Mouse (Mus musculus) bone marrow, adult 2 months (tissue): ENCODE measurements around the gene A730049H05Rik. TPM values are rescaled to one million over a fixed set of nuclear protein-coding genes. Genes with fewer than 3 reads are reported as not detected.

ENCODE experiments used
- H3K27ac ChIP-seq: fragments of 200-500 bp; 2 replicates; pipeline ENCODE4 v1.5.1; 2012; ENCODE audit warnings: low read depth, mild to moderate bottlenecking, control low read depth, inconsistent platforms, low read length; ENCODE audit not compliant: control insufficient read depth, poor library complexity, insufficient read depth
- H3K4me1 ChIP-seq: fragments of 200-500 bp; 2 replicates; pipeline ENCODE4 v1.6.1; 2011; ENCODE audit warnings: low read length; ENCODE audit not compliant: control insufficient read depth, insufficient read depth
- H3K4me3 ChIP-seq: fragments of 200-500 bp; replicated peaks from 2 replicates; pipeline ENCODE3; 2011; ENCODE audit warnings: mild to moderate bottlenecking, low read depth, low read length, control low read depth; ENCODE audit not compliant: control insufficient read depth
- CTCF ChIP-seq: fragments of 200-500 bp; IDR thresholded peaks from 2 replicates; pipeline ENCODE4 v1.5.1; 2011; ENCODE audit warnings: low read length, control low read depth; ENCODE audit not compliant: control insufficient read depth, insufficient read depth
- POLR2A ChIP-seq: fragments of 200-500 bp; IDR thresholded peaks from 2 replicates; pipeline ENCODE4 v1.6.1; 2011; ENCODE audit warnings: low read depth, mild to moderate bottlenecking, control low read depth, low read length, borderline replicate concordance; ENCODE audit not compliant: control insufficient read depth
- WGBS: fragments of 180-500 bp; shearing (Covaris S2); methylation state at CpG from one replicate; pipeline ENCODE4 v1.1.7; 2018; 5-methylcytosine and 5-hydroxymethylcytosine counted together
- polyA plus RNA-seq: library from polyadenylated mRNA; stranded (reverse); fragments of >200 nt; gene quantifications from 2 replicates; pipeline ENCODE4 v1.2.4, GENCODE M21; 2011; ENCODE audit warnings: low replicate concordance; ENCODE audit not compliant: missing spikeins, insufficient read depth, insufficient read length

The A730049H05Rik gene
- polyA plus RNA-seq, 1 experiment, result not detected

DNA sequence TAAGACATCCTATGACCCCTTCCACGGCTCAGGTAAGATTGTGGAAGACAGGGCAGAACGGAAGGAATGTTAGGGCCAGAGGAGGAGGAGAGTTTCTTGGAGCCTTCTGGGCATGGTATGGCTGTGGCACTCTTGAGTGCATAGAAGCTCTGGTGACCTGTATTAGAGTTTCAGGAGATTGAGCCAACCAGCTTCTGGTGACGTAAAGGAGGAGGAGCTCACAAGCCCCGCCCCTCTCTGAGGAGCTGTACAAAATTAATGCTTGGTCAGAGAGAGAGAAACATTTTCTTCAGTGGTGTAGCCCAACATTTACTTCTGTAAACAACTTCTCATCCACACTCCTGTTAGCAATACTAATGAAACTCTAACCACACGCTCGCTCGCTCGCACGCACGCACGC lies 13.9 kb upstream of the A730049H05Rik start:
- WGBS, result 92% methylated on average over 11 of the region's 11 CpGs
- no peaks in the 10 kb centered on the region for H3K4me1 ChIP-seq
- TF ChIP-seq CTCF, result no peak
- no peak for TF ChIP-seq POLR2A
- no peak overlapping the region for H3K27ac ChIP-seq
- no peak overlapping the region for H3K4me3 ChIP-seq

DNA sequence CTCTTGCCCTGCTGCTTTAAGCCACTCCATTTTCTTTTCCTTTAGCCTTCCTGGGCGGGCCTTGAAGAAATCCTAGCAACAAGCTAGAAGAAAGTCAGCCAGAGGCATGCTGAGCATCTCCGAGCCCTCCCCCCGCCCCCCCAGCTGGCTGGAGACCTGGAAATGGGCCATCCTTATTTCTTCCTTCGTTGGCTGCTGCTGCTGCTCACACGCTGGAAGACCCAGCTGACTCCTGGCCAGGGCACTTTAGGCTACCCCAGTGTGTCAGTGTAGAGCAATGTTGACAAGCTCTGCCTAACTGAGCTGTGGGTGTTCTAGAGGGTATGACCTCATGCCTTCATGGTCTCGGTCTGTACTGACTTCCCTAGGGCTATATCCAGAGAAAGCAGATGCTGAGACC lies 13.1 kb upstream of the A730049H05Rik start:
- WGBS, result 77% methylated on average over 6 of the region's 6 CpGs
- Histone ChIP-seq H3K4me1 (no peaks in the 10 kb centered on the region), H3K27ac (no peak overlapping the region), H3K4me3 (no peak overlapping the region)
- TF ChIP-seq POLR2A, result no peak
- TF ChIP-seq CTCF, result no peak

DNA sequence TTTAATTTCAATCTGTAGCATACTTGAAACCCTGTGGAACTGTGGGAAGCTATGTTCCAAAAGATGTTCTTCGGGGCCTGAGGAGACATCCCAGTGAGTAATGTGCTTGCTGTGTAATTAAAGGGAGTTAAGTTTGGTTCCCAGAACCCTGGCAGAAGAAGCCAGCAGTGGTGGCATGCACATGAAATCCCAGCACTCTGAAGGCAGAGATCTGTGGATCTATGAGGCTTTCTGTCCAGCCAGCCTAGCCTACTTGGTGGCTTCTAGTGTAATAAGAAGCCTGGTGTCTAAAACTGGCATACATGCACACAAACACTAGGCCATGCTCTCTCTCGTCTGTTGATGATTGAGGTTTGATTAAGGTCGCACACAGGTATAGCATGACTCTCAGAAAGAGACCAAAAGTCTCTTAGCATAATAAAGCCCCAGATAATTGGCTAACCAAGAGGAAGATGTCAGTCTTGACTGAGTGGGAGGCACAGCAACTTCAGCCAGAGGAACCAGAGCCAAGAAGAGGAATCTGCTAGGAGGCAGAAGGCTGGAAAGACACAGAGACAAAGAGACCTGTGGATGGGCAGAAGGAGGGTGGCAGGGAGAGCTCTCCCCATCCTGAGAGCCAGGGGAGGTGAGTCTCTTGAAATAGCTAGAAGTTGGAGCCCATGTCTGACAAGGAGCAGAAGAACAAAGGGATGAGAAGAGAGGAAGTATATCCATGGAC lies 11.9 kb upstream of the A730049H05Rik start:
- H3K4me3 ChIP-seq, result no peak overlapping the region
- WGBS, result 69% methylated on average over 3 of the region's 3 CpGs
- no peak overlapping the region for H3K27ac ChIP-seq
- no peaks in the 10 kb centered on the region for H3K4me1 ChIP-seq
- no peak for TF ChIP-seq POLR2A
- TF ChIP-seq CTCF, result no peak

DNA sequence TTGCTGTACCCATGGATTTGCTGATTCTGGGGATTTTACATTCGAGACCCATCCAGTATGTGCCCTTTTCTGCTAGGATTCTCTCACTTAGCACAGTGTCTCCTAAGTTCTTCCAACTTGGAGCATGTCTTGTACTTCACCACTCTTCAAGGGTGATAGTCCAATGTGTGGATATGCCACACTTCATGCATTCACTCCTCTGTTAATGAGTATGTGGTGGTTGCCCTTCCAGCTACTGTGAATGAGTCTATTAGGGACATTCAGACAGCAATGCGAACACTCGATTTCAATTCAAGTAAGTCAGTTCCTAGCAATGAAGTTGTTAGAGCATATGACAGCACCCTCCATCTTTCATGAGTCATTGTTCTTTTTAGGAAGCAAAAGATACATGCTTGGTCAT lies 6.5 kb upstream of the A730049H05Rik start:
- Histone ChIP-seq H3K4me3 (no peak overlapping the region), H3K4me1 (no peaks in the 10 kb centered on the region), H3K27ac (no peak overlapping the region)
- TF ChIP-seq CTCF, result no peak
- no peak for TF ChIP-seq POLR2A
- WGBS, result 61% methylated on average over 3 of the region's 3 CpGs

DNA sequence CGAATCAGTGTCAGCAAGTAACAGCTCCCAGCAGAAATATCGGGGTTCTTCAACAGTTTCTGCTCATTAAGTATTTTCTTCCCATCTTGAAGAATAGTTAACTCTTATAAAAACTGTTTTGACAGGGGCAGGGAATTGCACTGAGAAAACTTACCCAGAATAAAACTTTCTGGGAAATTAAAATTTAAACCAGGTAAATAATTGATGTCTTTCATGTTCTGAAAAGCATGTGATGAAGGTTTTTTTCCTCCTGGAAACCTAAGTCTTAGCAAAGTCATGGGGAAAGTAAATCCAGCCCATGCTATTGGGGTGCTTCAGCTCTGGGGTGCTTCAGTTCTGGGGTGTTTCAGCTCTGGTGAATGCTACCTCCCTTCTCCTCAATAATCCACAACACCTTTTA lies 5.7 kb upstream of the A730049H05Rik start:
- TF ChIP-seq CTCF (no peak), POLR2A (no peak)
- Histone ChIP-seq H3K27ac (no peak overlapping the region), H3K4me1 (no peaks in the 10 kb centered on the region), H3K4me3 (no peak overlapping the region)
- WGBS, result 79% methylated on average over 2 of the region's 2 CpGs

DNA sequence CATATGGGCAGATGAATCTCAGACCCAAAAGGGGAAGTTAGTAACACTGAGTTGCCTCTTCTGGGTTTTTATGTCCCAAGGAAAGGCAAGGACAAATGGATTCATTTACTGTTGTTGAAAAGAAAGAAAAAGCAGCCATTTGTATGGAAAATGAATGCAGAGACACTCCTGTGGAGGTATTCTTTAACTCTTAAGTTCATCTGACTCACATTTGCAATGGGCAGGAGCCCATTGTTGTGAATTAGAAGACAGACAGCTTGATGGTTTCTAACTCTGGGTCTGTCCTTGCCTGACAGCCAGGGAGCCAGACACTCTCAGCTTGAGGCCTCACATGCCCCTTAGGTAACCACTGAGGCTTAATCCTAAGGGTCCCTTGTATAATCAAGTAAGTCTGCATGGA lies 4.7 kb upstream of the A730049H05Rik start:
- no peaks in the 10 kb centered on the region for H3K4me1 ChIP-seq
- H3K4me3 ChIP-seq, result no peak overlapping the region
- H3K27ac ChIP-seq, result no peak overlapping the region
- TF ChIP-seq CTCF (no peak), POLR2A (no peak)

DNA sequence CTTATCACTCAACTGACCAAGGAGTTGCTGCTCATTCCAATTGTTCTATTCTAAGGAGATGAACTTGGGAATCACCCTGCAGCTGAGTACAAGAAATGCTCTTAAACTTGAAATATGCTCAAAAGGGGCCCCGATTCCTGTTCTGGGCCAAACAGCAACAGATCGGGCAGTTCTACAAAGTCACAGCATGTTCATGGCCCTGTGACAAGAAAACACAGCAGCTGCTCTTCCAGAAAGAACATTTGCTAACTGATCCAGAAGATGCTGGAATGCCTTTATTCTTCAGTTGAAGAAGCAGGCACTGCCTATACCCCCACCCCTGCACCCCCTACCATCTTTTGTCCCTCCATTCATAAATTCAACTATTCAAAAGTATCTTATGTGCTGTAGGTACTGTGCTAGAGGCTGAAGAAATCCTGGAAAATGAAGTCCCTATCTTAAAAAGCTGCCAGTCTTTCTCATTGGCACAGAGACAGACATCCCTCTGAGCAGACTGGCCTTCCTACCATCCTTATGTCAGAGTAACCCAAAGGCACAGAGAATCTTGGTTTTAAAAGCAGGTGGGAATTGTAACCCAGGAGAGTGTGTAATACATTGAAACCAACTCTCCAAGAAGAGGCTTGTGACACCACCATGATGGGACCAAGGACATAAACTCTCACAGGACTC lies 3.4 kb upstream of the A730049H05Rik start:
- Histone ChIP-seq H3K27ac (no peak overlapping the region), H3K4me3 (no peak overlapping the region), H3K4me1 (no peaks in the 10 kb centered on the region)
- no peak for TF ChIP-seq POLR2A
- no peak for TF ChIP-seq CTCF
- 80% methylated on average over 2 of the region's 2 CpGs for WGBS

DNA sequence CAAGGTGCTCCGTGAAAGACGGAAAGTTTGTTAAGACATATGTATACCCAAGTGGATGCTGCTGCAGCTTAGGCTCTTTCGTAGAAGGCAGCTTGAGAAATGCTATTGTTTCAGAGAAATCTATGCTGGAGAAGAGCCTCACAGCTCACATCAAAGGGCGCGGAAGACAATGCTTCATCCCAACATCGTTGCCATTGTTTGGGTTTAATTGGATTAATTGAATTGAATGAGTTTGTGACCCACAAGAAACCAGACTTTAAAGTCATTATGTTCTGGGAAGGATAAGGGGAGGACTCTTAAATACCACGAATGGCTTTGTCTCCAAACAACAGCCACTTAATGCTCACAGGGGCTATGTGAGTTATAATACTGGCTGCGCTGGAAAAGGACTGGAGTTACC lies 1.4 kb downstream of the A730049H05Rik start:
- Histone ChIP-seq H3K4me3 (no peak overlapping the region), H3K4me1 (no peaks in the 10 kb centered on the region), H3K27ac (no peak overlapping the region)
- WGBS, result 73% methylated on average over 8 of the region's 8 CpGs
- TF ChIP-seq POLR2A, result no peak
- TF ChIP-seq CTCF, result no peak

DNA sequence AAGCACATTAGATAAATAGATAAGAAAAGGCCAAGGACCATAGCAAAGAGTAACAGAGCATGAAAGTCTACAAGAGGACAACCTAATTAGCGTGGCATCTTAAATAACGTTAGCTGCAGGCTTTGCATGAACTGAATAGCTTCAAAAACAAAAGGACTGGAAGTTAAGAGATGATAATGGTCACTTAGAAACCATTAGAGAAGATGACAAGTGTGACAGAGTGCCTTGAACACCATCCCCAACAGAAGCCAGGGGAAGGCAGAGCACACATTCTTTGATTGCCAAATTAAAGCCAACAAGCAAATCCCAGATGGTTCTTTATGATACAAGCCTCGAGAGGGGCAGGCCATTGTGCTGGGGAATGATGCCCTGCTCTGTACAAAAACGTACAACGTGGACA lies 5.3 kb downstream of the A730049H05Rik start:
- H3K4me1 ChIP-seq, result no peaks in the 10 kb centered on the region
- no peak overlapping the region for H3K27ac ChIP-seq
- WGBS, result 69% methylated on average over 5 of the region's 5 CpGs
- H3K4me3 ChIP-seq, result no peak overlapping the region
- TF ChIP-seq CTCF, result no peak
- no peak for TF ChIP-seq POLR2A
